Mouse (Mus musculus) heart, postnatal 0 days (tissue): ENCODE measurements around the gene Sf3b3. TPM values are rescaled to one million over a fixed set of nuclear protein-coding genes. Genes with fewer than 3 reads are reported as not detected.

Source experiments
- ATAC-seq: fragments of 200-750 bp; cut with Nextera tagmentation; 2 replicates; pipeline ENCODE4 v1.8.0; 2017; ENCODE audit warnings: low read depth, moderate number of reproducible peaks, moderate library complexity; ENCODE audit not compliant: insufficient read depth
- DNase-seq: peaks from one replicate; pipeline ENCODE4 v3.0.0-alpha.2; 2016; ENCODE audit warnings: low spot score
- H3K27ac ChIP-seq: fragments of 300-500 bp; sonication (generic); 2 replicates; pipeline ENCODE4 v1.5.1; 2014; ENCODE audit warnings: low read depth, mild to moderate bottlenecking
- H3K27me3 ChIP-seq: fragments of 300-500 bp; sonication (generic); 2 replicates; pipeline ENCODE4 v1.6.1; 2014; ENCODE audit warnings: low read length, mixed read lengths; ENCODE audit not compliant: control insufficient read depth, insufficient read depth
- H3K36me3 ChIP-seq: fragments of 300-500 bp; sonication (generic); replicated peaks from 2 replicates; pipeline ENCODE4 v1.6.1; 2014; ENCODE audit warnings: low read length, mixed read lengths; ENCODE audit not compliant: control insufficient read depth, insufficient read depth
- H3K4me1 ChIP-seq: fragments of 300-500 bp; sonication (generic); 2 replicates; pipeline ENCODE4 v1.6.1; 2014; ENCODE audit warnings: antibody characterized with exemption; ENCODE audit not compliant: control insufficient read depth, insufficient read depth
- H3K4me2 ChIP-seq: fragments of 300-500 bp; sonication (generic); 2 replicates; pipeline ENCODE4 v1.6.1; 2014; ENCODE audit warnings: low read depth, mild to moderate bottlenecking, low read length, moderate library complexity
- H3K4me3 ChIP-seq: fragments of 300-500 bp; sonication (generic); 2 replicates; pipeline ENCODE4 v1.5.1; 2014; ENCODE audit warnings: low read depth, low read length
- H3K9ac ChIP-seq: fragments of 300-500 bp; sonication (generic); replicated peaks from 2 replicates; pipeline ENCODE4 v1.6.1; 2014; ENCODE audit warnings: low read depth, low read length, mixed read lengths
- H3K9me3 ChIP-seq: fragments of 300-500 bp; sonication (generic); replicated peaks from 2 replicates; pipeline ENCODE4 v1.6.1; 2016; ENCODE audit warnings: low read length; ENCODE audit not compliant: control insufficient read depth
- CTCF ChIP-seq: IDR thresholded peaks from 2 replicates; pipeline ENCODE4 v1.5.1; 2016; ENCODE audit warnings: antibody characterized with exemption, control low read depth, low read depth
- EP300 ChIP-seq: IDR thresholded peaks from 2 replicates; pipeline ENCODE4 v1.6.1; 2016; ENCODE audit warnings: antibody characterized with exemption, low read depth
- WGBS: fragments of 180-500 bp; shearing (Covaris S2); extraction: QIAGEN DNeasy Blood & Tissue Kit; methylation state at CpG from one replicate; pipeline ENCODE4 v1.1.7; 2014; 5-methylcytosine and 5-hydroxymethylcytosine counted together
- polyA plus RNA-seq: library from polyadenylated mRNA; unstranded; fragments of >200 nt; fragmentation: Nextera tagmentation; extraction: Ambion mirVana; gene quantifications from 2 replicates; pipeline ENCODE4 v1.2.1, GENCODE M21; 2015
- total RNA-seq: library from RNA; depleted of rRNA; stranded (reverse); fragments of >200 nt; gene quantifications from 2 replicates; pipeline ENCODE4 v1.2.3, GENCODE M21; 2014; ENCODE audit warnings: low replicate concordance

Gene Sf3b3
- total and polyA plus RNA-seq, 2 experiments from 2014 or later = 32.9 to 47.3 TPM

DNA sequence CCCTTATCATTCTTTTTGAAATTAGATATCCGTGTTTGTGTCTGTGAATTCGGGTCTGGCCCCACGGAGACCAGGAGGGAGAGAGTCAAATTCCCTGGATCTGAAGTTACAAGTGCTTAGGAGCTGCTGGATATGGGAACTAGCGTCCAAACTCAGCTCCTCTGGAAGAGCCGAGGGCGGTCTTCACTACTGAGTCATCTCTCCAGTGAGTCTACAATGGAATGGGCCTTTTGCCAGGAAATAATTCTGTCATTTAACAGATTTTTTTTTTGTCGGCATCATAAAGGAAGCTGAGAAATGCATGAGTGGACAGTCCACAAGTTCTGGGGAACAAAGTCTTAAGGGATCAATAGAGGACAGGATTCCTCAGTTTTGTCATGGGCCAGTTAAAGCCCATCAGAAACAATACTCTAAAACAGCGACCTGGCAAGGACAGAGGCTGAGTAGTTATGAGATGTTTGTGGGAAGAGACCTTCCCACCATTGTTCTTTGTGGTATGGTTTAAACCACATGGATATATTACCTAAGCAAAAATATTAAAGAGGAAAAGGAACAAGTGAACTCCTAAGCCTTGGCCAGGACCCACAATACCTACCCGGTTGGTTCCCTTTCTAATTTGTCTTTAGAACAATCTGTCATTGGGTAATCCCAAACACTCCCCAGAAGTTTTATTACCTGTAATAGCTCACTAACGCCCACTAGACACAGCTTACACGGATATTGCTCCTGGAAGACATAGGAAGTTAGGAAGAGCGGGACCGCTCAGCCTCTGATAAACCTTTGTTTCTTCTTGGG lies 66.5 kb downstream of the Sf3b3 start:
- no peak overlapping the region for H3K4me2 ChIP-seq
- peak overlapping the region; percentile 39; the same call in 1 of the 2 replicates for H3K27ac ChIP-seq
- ATAC-seq (0 out of 2 replicates have a peak, but pooled peaks have one; percentile 39), DNase-seq (peak; percentile 43)
- 0 out of 2 replicates have a peak, but pooled peaks cover 3% of the 10 kb centered on the region for H3K9me3 ChIP-seq
- H3K4me3 ChIP-seq = no peak overlapping the region
- H3K4me1 ChIP-seq = no peaks in the 10 kb centered on the region
- no peak overlapping the region for H3K9ac ChIP-seq
- 60% methylated on average over 13 of the region's 13 CpGs for WGBS
- no peaks in the 10 kb centered on the region for H3K36me3 ChIP-seq
- TF ChIP-seq CTCF = no peak
- no peak for TF ChIP-seq EP300
- H3K27me3 ChIP-seq = no peaks in the 10 kb centered on the region

DNA sequence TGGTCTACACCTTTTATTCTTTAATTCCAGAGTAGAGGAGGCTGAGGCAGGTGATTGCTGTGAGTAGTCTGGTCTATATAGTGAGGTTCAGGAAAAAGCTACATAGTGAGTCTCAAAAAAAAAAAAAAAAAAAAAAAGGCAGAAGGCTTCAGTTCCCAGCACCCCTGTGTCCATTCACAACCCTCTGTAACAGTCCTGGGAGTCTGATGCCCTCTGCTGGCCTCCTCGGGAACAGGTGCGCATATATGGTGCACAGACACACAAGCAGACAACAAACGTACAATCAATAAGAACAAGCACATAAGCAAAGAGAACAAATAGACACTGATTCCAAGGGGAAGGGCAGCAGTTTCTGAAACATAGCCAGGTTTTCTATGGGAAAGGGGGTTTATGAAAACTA lies 70.3 kb downstream of the Sf3b3 start:
- Histone ChIP-seq H3K27ac (no peak overlapping the region), H3K36me3 (no peaks in the 10 kb centered on the region), H3K9ac (no peak overlapping the region), H3K4me3 (no peak overlapping the region), H3K9me3 (0 out of 2 replicates have a peak, but pooled peaks cover 3% of the 10 kb centered on the region), H3K27me3 (no peaks in the 10 kb centered on the region), H3K4me1 (no peaks in the 10 kb centered on the region; the same call in 1 of the 2 replicates), H3K4me2 (no peak overlapping the region)
- no peak for DNase-seq
- ATAC-seq = no peak
- TF ChIP-seq EP300 = no peak
- TF ChIP-seq CTCF = no peak
- WGBS = 94% methylated on average over 3 of the region's 3 CpGs

- WGBS = 72% methylated on average over 3 of the region's 3 CpGs
- no peak overlapping the region for H3K9ac ChIP-seq
- TF ChIP-seq EP300 (no peak), CTCF (no peak)
Observed at GRCm38 (mm10) chr8:110775721-110776120, 70.9 kb downstream of the Sf3b3 start.

DNA sequence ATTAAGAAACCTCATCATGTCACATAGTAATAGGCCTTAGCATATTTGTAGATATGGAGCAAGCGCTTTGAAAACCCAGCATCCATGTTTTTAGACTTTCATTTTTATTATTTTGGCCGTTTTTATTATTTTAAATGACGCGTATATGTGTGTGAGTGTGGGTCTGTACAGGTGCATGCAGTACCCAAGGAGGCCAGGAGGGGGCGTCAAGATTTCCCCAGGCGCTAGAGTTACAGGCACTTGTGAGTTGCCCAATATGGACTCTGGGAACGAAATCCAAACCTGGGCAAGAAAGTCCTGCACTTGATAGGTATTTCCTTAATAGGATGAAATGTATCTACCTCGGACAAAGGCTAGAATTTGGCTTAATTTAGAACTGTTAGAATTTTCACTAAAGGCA lies 71.3 kb downstream of the Sf3b3 start:
- Histone ChIP-seq H3K4me3 (no peak overlapping the region), H3K36me3 (no peaks in the 10 kb centered on the region), H3K4me2 (no peak overlapping the region), H3K4me1 (no peaks in the 10 kb centered on the region; the same call in 1 of the 2 replicates), H3K27ac (no peak overlapping the region), H3K9me3 (0 out of 2 replicates have a peak, but pooled peaks cover 3% of the 10 kb centered on the region), H3K27me3 (no peaks in the 10 kb centered on the region), H3K9ac (no peak overlapping the region)
- DNase-seq (no peak), ATAC-seq (no peak)
- no peak for TF ChIP-seq CTCF
- WGBS = 72% methylated on average over 8 of the region's 8 CpGs

More at GRCm38 (mm10) chr8:110775721-110776120, 70.9 kb downstream of the Sf3b3 start:
- Histone ChIP-seq H3K4me2 (no peak overlapping the region), H3K27ac (no peak overlapping the region), H3K4me1 (no peaks in the 10 kb centered on the region; the same call in 1 of the 2 replicates), H3K36me3 (no peaks in the 10 kb centered on the region), H3K27me3 (no peaks in the 10 kb centered on the region), H3K4me3 (no peak overlapping the region), H3K9me3 (0 out of 2 replicates have a peak, but pooled peaks cover 3% of the 10 kb centered on the region)
- ATAC-seq (no peak), DNase-seq (no peak)

DNA sequence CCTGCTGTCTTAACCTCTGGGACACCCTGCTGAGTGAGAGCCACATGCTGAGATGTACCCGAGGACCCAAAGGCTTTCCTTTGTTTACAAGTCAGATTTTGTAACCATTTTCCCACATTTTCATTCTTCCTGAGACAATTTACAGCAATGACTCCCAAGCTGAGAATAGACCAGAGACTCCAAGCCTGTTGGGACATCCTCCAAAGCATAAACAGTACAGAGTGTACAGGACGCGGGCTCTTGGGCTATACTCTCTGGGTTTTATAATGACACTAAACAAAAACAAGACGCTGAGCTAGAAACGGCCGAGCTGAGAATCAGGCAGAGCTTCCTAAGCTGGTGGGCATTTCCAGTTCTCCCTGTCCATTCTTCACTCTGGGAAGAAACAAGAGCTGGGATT lies 71.9 kb downstream of the Sf3b3 start:
- no peak overlapping the region for H3K4me3 ChIP-seq
- H3K9ac ChIP-seq = no peak overlapping the region
- H3K27ac ChIP-seq = no peak overlapping the region
- H3K4me2 ChIP-seq = no peak overlapping the region
- 87% methylated on average over 6 of the region's 6 CpGs for WGBS
- 0 out of 2 replicates have a peak, but pooled peaks cover 3% of the 10 kb centered on the region for H3K9me3 ChIP-seq
- ATAC-seq = no peak
- no peak for DNase-seq
- H3K36me3 ChIP-seq = no peaks in the 10 kb centered on the region
- H3K4me1 ChIP-seq = no peaks in the 10 kb centered on the region; the same call in 1 of the 2 replicates
- no peaks in the 10 kb centered on the region for H3K27me3 ChIP-seq
- no peak for TF ChIP-seq CTCF
- TF ChIP-seq EP300 = no peak
